Mouse (Mus musculus) MEL-GATA-1-ER (cell line): Measurements from ENCODE around the gene Cntn1.

Experiments
- DNase-seq: peaks from one replicate; pipeline ENCODE4 v3.0.0-alpha.2; 2012; ENCODE audit warnings: low read depth; ENCODE audit errors: extremely low read depth

Cntn1 gene

DNA sequence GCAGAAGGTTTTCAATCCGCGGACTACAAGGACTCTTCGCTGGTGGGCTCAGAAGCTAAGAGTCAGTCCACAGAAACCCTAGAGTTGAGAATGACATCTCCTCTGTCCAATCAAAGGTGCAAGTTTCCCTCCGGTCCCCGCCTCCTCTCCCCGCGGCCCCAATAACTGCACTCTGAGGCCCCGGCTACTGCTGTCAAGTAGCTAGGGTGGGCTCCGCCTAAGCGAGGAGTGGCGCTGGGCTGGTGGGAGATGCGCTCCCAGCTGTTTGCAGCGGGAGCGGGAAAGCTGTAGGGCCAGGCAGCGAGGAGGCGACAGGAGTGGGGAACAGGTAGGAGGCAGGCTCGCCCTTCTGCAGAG lies at the start of gene Cntn1:
Gene Cntn1 (plus strand): TSS at position 170 of the 357 bp plus-strand sequence.
- no peak for DNase-seq

DNA sequence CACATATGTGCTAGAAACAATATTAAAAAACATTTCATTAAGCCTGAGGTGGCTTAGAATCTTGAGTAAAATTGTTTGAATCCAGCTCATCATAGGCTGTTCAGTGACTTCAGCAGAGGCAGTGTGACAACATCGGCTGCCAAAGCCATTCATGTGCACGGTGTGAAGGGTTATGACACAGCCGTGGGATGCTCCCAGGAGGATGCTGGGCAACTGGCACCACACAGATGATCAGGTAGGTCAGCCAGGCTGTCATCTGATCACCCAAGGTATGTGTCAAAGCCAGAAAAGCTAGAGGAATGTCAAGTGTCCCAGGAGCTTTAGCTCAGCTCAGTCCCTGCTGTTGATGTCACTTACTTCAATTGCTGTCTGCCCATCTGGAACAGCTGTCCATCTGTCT lies 49.5 kb upstream of the Cntn1 start:
- DNase-seq: no peak

DNA sequence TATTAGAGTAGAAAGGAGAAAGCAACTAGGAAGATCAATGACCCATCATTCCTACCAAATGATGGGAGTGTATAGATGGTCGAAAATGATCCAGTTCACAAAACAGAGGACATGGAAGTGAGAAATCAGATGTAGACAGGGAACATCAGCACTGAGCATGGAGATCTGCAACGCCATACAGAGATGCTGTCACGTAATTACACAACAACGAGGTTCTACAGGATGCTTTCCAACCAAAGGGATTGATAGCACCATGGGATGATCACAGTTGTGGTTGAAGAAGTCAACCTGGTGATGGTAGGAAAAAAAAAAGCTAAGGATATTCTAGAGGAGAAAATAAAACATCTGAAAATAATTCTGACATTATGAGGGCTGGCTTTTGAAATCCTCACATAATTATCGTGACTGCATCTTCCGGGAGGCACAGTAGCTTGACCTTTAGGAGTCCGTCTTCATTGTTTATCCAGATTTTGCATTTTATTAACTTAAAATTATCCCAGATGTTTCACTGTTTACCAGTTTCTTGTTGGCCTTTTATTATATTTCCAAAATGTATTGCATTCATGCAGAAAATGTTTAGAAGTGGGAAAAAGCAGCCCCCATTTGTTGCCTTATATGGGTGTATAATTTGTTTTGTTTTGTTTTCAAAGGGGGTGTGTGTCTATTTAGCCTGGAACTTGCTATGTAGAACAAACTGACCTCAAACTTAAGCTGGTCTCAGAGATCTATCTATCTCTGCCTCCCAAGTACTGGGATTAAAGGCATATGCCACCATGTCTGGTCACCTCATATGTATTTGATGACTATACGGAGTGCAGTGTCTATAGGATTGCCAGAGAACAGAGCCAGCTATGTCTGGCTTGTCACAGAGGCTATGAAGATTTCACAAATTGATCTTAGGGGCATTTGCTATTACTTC lies 38.5 kb upstream of the Cntn1 start:
- no peak for DNase-seq

DNA sequence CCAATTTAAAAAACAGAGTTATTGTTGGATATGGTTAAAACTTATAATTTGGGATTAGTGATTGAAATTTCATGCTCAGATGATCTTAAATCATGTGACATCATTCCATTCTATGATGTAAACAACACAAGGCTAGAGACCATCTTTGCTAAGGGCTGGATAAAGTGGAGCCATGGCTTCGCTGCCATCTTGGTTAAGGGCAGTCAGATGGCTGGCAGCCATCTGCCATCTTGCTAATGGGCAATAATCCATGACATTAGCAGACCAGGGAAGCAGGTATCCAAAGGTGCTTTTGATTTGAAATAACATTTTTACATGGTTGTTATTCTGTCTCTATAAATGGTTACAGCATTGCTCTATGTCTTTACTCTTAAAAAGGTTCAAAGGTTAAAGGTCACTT lies 16.9 kb upstream of the Cntn1 start:
- no peak for DNase-seq

DNA sequence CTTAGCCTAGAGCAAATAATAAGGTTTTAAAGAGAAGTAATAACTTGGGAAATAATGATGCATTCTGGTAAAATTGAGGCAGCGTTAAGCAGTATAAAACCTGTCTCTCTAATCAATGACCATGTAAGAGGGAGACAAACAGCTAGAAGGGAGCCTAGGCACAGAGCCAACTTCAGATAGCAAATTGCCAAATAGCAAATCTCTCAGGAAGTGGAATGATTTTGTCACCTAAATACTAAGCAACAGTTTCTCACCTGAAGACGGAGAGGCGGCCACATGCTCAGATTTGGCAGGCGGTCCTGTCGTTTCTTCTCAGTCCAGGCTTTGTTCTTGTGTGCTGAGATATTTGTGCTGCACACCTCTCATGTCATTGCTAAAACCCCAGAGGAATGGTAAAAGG lies 8.4 kb upstream of the Cntn1 start:
- no peak for DNase-seq

DNA sequence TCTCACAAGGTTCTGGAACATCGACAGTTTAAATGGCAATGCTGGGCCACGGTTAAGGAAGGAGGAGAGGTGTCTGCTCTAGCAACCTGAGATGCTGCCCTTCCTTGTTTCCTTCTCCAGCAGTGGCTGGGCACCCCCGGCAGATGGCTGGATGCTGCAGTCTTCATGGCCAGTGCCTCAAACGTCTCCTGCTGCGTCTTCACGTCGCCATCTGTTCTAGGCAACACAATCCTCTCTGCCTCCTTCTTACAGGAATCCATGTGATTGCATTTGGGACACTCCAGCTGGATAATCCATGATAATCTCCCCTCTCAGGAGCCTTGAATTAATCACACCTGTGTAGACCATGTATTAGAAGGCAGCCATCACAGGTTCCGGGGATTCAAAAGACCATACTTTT lies 4.9 kb upstream of the Cntn1 start:
- no peak for DNase-seq

DNA sequence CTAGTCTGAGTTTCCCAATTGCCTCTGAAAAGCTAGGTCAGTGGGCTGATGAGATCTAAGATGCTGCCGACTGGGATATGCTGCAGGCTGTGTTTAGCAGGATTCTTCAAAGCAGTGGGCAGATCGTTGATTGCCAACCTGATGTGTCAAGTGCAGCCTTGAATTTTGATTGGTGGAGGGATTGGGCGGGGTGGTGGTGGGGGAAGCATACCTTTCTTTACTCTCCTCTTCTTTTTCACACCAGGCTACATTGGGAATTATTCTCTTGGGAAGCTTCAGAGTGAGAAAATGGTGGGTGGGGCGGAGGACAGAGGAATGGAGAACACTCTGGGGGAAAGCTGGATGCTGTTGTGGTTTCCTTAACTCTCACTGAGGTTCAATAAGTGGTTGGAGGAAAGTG lies 2.9 kb upstream of the Cntn1 start:
- no peak for DNase-seq

DNA sequence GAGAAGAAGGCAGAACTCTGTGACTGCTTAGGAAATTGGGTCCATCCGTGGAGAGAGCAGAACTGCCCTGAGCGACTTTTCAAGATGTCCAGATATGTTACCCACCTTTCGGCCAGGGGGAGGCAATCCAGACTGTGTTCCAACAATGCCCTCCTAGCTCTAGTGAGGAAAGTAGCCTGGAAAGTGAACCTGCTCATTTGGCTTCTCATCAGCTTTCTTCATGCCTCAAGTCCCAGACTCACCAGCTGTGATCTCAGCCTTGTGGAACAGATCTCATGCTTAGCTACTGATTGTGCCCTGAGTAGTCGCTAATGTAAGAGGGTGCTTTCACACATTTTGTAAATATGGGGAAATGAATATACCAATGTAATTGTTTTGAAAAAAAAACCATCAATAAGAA lies 2.4 kb upstream of the Cntn1 start:
- DNase-seq: no peak

DNA sequence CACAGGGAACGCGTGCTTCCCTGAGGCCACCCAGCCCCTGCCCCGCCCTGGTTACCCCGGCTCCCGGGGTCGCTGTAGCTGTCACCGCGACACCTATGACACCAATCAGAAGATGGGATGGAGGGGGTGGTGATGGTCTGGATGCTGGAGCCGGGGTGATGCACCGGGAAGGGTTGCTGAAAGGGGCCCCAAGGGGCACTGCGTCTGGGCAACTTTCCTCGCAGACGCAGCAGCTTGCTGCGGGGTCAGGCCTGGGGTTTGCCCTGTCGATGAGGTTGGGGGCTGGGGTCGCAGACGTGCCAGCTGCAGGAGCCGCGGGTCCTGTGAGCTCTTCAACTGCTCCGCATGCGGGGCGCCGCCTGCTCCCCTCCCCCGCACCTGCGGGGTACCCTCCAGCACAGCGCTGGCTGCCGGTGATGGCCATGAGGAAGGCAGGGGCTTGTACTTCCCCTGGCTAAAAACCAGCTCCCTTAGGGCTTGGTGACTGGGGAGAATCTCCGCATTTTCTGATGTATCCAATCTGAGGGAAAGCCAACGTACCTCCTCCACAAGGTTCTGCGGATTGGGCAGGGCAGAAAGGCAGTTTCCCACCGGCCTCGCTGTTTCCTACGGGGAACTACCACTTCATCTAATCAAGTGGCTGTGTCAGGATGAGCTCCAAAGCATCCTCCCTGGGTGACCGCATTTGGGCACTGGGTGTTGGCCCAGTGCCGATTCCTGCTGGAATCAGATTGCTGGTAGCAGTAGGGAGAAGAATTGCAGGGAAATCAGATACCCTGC lies 578 bp downstream of the Cntn1 start:
- no peak for DNase-seq

DNA sequence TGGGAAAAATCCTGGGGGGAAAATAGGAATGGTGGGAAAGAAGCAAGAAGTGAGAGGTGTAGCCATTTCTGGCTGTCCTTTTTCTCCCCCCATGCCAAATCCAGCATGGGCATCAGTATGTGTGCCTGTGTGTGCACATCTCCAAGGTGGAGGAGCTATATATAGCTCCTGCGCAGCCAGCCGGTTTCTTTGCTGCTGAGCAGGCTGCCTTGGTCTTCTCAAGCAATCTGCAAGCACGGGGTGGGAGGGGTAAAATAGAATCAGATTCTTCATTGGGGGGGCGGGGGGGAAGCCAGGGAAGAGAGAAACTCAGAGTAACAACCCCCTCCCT lies 1.1 kb downstream of the Cntn1 start:
- DNase-seq: no peak

DNA sequence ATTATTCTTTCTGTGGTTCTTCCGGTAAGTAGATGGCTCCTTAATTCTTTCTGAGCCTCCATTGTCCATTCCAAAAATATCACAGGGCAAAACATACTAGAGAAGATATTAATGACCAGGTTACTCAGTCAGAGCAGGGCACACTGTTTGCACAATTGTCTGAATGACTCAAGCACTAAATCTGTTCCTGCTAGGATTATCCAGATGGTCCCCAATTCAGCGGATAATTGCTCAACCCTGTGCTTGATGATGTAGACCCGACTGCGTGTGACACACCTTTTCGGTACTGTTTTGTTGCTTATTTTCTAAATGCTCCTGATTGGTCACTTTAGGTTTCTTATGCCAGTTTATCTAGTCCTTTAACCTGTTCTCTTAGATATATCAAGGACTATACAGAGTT lies 6.6 kb downstream of the Cntn1 start:
- no peak for DNase-seq

DNA sequence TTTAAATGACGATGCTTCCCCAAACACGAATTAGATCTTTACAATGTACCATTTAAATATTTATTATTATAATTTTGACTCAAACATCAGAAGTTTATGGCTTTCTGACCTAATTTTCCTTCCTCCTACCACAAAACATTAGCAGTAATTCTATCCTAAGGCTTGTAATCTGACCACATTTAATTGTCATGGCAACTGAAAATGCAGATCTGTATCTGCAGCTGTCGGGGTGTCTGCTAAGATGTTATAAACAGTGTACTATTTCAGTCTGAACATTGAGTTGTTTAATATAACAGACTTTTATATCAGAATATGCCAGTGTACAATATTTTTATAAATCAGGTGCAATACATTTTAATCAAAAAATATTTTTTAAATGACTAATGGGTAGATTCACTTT lies 10.0 kb downstream of the Cntn1 start:
- no peak for DNase-seq

DNA sequence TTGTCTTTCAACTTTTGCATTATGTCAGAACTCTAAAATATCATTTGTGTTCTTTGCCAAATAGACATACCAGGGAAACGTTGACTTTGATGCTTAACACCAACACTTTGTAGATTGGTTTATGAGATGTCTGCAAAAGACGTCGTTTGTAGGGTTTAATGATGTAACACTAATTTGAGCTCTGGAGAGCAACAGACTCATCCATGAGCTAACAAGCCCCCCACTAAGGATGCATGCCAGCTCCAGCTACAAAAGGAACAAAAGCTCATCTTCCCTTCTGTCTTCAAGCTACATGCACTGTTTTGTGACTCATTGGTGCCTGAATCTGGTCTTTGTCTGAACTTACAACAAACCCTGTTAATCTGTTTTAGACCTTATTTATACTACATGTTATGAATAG lies 28.5 kb downstream of the Cntn1 start:
- DNase-seq: no peak

DNA sequence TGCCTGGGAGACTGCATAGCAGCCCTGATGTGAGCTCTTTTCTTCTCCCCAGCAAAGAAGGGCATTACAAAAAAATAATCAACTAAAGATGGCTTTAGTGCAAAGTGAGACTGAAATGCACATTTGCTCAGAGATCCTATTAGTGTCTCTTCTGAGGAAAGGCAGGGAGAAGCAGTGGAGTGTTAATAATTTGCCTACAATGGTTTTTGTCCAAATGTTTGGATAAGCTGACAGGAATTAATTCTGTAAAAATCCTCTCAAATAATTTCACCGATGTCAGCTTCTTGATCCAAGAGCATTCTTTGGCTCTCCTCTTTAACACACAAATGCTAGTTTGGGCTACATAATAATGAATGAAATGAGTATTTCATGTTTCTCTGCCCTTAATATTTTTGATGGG lies 34.9 kb downstream of the Cntn1 start:
- DNase-seq: no peak

DNA sequence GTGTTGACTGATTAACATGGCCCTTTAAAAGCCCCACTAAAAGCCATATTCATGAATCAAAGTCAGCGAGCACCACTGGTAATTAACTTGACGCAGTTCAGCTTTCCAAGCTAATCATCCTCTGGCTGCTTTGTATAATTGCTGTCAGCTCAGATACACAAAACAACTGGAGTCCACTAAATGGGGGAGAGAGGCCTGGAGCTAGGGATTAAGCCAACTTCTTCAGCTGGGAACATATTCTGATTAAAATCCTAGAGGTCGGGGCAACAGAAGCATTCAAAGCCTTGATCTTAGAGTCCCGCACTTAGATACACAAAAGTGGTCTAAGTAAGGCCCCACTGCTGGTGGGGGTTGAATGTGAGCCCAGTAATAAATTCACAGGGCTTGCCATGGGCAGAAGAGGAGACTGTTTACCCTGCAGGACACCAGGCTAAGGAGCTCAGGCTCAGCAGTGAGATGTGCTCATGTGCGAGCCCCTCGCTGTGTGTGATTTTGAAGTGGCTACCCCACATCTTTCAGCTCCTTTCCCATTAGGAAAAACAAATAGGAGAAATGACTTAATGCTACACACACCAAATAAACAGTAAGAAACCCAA lies 36.8 kb downstream of the Cntn1 start:
- DNase-seq: no peak

DNA sequence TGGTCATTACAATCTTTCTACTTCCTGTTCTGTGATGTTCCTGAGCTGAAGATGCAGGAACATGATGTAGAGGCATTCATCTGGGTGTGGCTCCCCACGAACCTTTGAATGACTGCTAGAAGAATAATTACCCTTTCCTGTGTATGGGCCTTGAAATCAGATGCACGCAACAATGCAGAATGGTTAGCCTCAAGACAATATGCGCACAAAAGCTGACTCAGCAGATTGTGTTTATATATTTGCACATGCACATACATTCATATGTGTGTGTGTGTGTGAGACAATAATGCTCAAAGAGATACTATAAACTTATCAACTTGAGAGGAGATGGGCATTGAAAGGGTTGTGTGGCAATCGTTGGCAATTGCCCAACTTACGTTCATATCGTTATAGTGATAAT lies 39.8 kb downstream of the Cntn1 start:
- DNase-seq: no peak

DNA sequence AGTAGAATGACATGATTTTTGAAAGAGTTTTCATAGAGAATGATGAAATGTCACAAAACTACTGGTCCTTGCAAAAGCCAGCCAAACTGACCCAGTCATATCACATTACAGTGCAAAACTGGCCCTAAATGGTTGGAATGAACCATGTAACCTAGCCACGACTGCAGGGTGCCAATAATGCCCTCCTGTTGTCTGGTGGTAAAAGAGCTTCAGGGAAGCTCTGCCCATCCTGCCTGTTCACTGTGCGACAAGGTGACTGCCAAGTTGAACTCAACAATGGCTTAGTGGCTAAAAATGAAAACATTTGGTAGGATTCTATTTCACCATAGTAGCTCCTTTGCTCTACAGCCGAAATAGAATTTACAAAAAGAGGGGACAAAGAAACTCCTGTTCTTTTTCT lies 41.1 kb downstream of the Cntn1 start:
- DNase-seq: no peak

DNA sequence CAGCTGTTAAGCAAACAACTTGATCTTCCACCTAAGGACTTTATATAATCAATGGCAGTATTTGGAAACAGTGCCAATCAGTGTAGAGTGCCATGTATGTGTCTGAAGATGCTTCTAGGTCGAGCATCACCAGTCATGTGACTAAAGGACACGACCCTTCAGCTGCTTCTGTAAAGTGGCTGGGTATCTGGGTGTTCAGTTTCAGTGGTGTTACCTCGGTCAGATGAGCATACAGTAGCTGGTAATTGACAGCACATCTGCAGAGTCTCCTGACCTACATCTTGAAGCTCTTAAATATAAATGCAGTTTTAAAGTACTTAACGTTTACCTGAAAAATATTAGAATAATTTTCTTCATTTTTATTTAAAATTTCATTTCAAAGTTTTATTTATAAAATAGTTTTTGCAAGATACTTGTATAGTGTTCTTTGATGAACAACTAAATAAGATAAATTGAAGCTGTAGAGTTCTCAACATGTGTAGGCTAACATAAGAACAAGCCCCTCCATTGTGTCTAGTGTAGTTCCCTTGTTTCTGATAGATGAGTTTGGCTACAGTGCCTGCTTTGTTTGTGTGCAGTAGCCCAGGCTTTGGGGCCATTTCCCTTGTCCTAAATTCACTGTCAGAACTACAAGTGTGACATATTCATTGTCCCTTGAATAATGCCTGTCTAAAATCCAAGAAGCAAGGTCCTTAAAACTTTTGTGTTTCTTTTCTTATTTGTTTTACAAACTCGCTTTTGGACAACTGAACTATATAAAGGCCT lies 48.6 kb downstream of the Cntn1 start:
- DNase-seq: no peak

DNA sequence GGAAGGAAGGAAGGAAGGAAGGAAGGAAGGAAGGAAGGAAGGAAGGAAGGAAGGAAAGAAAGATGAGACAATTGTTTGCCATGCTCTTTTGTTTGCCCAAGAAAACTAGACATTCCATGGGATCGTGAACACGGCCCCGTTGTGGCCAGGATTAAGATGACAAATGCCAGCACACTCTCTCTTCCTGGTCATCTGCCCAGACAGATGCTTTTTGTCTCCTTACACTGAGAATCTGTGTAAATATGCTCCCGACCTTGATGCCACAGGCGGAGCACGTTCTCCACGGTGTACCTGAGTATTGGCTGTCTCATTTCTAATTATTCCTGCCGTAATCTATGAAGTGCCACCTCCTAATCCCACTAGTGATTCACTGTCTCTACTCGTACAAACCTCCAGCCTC lies 51.0 kb downstream of the Cntn1 start:
- no peak for DNase-seq

DNA sequence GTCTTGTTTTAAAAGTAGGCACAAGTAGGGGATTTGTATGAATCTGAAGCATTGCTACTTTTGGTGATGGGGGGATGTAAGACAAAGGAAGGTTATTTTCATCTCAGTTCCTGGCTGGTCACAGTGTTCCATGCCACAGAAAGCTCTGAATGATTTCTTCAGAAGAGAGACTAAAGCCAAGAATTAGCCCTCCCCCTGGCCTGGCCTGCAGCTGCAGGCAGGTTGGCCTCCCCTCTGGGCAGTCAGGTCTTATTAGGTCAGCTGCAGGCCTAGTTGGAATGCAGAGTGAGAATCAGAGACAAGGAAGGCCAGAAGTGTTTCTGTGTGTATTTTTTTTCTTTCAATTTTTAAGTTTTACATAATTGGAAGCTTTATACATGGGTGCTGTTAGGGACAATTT lies 61.5 kb downstream of the Cntn1 start:
- DNase-seq: no peak

DNA sequence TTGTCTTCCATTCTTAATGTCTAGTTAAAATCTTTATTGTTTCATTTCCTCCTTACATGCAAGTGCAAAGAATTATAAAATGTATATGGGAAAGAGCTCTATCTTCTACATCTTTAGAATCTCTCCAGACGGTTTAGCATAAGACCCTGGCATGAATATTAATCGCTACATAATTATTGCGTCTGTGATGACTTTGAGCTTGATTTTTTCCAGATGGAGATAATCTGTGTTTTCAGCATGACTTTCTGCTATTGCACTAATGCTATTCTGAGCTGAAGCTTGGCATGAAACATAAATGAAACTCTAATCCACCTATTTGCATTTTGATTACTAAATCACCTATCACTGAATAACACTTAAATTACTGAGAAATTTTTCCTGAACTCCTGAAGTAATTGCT lies 82.0 kb downstream of the Cntn1 start:
- no peak for DNase-seq

DNA sequence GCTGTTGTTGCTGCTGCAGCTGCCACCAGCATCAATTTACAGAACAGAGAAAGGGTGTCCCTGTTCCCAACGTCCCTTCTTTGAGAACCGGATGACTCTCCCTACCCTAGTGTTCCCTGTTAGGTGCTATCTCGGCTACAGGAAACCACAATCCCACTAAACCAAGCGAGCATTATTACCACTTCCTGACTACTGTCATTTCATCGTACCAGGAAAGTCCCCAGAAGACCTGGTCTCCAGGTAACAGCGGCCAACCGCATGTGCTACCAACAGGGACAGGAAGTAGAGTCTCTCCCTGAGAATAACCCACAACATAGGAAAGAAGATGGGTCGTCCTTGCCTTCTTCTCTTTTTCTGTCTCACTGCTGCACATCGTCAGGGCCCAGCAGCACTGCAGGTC lies 83.3 kb downstream of the Cntn1 start:
- no peak for DNase-seq
